Mouse (Mus musculus) hindbrain, embryonic 15.5 days (tissue): ENCODE measurements around the gene Fam169b. TPM values are rescaled to one million over a fixed set of nuclear protein-coding genes. Genes with fewer than 3 reads are reported as not detected.
"Not testable (repeated sequence)": the region's sequence is repeated elsewhere in the genome, so short reads cannot be mapped to it uniquely, and the experiment has no call there.

Experiments used
- ATAC-seq: fragments of 200-750 bp; cut with Nextera tagmentation; 2 replicates; pipeline ENCODE4 v1.8.0; 2017; ENCODE audit warnings: low read depth, moderate number of reproducible peaks, moderate TSS enrichment; ENCODE audit not compliant: low FRiP score
- H3K27ac ChIP-seq: fragments of 300-500 bp; sonication (generic); replicated peaks from 2 replicates; pipeline ENCODE4 v1.5.1; 2015; ENCODE audit warnings: mild to moderate bottlenecking, inconsistent platforms
- H3K27me3 ChIP-seq: fragments of 300-500 bp; sonication (generic); 2 replicates; pipeline ENCODE4 v1.6.1; 2015; ENCODE audit warnings: control low read depth, inconsistent platforms
- H3K36me3 ChIP-seq: fragments of 300-500 bp; sonication (generic); 2 replicates; pipeline ENCODE4 v1.6.1; 2015; ENCODE audit warnings: control low read depth, inconsistent platforms
- H3K4me1 ChIP-seq: fragments of 300-500 bp; sonication (generic); replicated peaks from 2 replicates; pipeline ENCODE4 v1.6.1; 2015; ENCODE audit warnings: control low read depth, inconsistent platforms
- H3K4me2 ChIP-seq: fragments of 300-500 bp; sonication (generic); 2 replicates; pipeline ENCODE4 v1.6.1; 2015; ENCODE audit warnings: moderate library complexity, mild to moderate bottlenecking, inconsistent platforms
- H3K4me3 ChIP-seq: fragments of 300-500 bp; sonication (generic); 2 replicates; pipeline ENCODE4 v1.5.1; 2015; ENCODE audit warnings: mild to moderate bottlenecking, inconsistent platforms
- H3K9ac ChIP-seq: fragments of 300-500 bp; sonication (generic); 2 replicates; pipeline ENCODE4 v1.6.1; 2015; ENCODE audit warnings: inconsistent platforms
- H3K9me3 ChIP-seq: fragments of 300-500 bp; sonication (generic); 2 replicates; pipeline ENCODE4 v1.6.1; 2016; ENCODE audit warnings: control low read depth, inconsistent platforms
- WGBS: fragments of 180-500 bp; shearing (Covaris S2); methylation state at CpG from one replicate; pipeline ENCODE4 v1.1.7; 2015; 5-methylcytosine and 5-hydroxymethylcytosine counted together
- polyA plus RNA-seq: library from polyadenylated mRNA; unstranded; fragments of >200 nt; fragmentation: Nextera tagmentation; extraction: Ambion mirVana; gene quantifications from 2 replicates; pipeline ENCODE4 v1.2.1, GENCODE M21; 2015

Gene Fam169b
- polyA plus RNA-seq, 1 experiment from 2014 or later: 0.12 TPM

GRCm38 (mm10) chr7:68278908-68279307 lies 5.3 kb downstream of the Fam169b start:
- H3K9ac ChIP-seq: no peak overlapping the region
- no peaks in the 10 kb centered on the region for H3K9me3 ChIP-seq
- no peak overlapping the region for H3K4me2 ChIP-seq
- no peak for ATAC-seq
- peaks cover 17% of the 10 kb centered on the region for H3K4me1 ChIP-seq
- no peaks in the 10 kb centered on the region for H3K36me3 ChIP-seq
- 76% methylated on average over 6 of the region's 6 CpGs for WGBS
- H3K27me3 ChIP-seq: peaks cover 9% of the 10 kb centered on the region; the same call in 1 of the 2 replicates
- no peak overlapping the region for H3K4me3 ChIP-seq
- H3K27ac ChIP-seq: no peak overlapping the region

- H3K4me1 ChIP-seq: peaks cover 17% of the 10 kb centered on the region
- no peak overlapping the region for H3K27ac ChIP-seq
- WGBS: 92% methylated on average over 7 of the region's 7 CpGs
- no peaks in the 10 kb centered on the region for H3K9me3 ChIP-seq
- H3K9ac ChIP-seq: no peak overlapping the region
- peaks cover 6% of the 10 kb centered on the region; the same call in 1 of the 2 replicates for H3K27me3 ChIP-seq
- no peak for ATAC-seq
- H3K36me3 ChIP-seq: no peaks in the 10 kb centered on the region
- no peak overlapping the region for H3K4me3 ChIP-seq
- H3K4me2 ChIP-seq: no peak overlapping the region
Observed at GRCm38 (mm10) chr7:68279481-68279880, 5.8 kb downstream of the Fam169b start.

- Histone ChIP-seq H3K36me3 (no peaks in the 10 kb centered on the region), H3K4me1 (peaks cover 17% of the 10 kb centered on the region), H3K9ac (no peak overlapping the region), H3K4me2 (no peak overlapping the region), H3K9me3 (no peaks in the 10 kb centered on the region), H3K27me3 (no peaks in the 10 kb centered on the region), H3K4me3 (no peak overlapping the region), H3K27ac (no peak overlapping the region)
- WGBS: 92% methylated on average over 19 of the region's 19 CpGs
- no peak for ATAC-seq
Observed at GRCm38 (mm10) chr7:68280352-68280869, 6.8 kb downstream of the Fam169b start.

- Histone ChIP-seq H3K36me3 (no peaks in the 10 kb centered on the region), H3K4me2 (no peak overlapping the region), H3K27me3 (no peaks in the 10 kb centered on the region), H3K4me1 (peaks cover 9% of the 10 kb centered on the region), H3K27ac (no peak overlapping the region), H3K9ac (no peak overlapping the region), H3K4me3 (no peak overlapping the region), H3K9me3 (no peaks in the 10 kb centered on the region)
- 74% methylated on average over 5 of the region's 5 CpGs for WGBS
- no peak for ATAC-seq
Observed at GRCm38 (mm10) chr7:68281341-68281740, 7.7 kb downstream of the Fam169b start.

- H3K27me3 ChIP-seq: no peaks in the 10 kb centered on the region
- H3K9me3 ChIP-seq: no peaks in the 10 kb centered on the region
- no peak overlapping the region for H3K4me2 ChIP-seq
- 89% methylated on average over 22 of the region's 22 CpGs for WGBS
- no peak for ATAC-seq
- peaks cover under 1% of the 10 kb centered on the region; the same call in 1 of the 2 replicates for H3K4me1 ChIP-seq
- no peaks in the 10 kb centered on the region for H3K36me3 ChIP-seq
- H3K27ac ChIP-seq: no peak overlapping the region
- H3K4me3 ChIP-seq: no peak overlapping the region
- H3K9ac ChIP-seq: no peak overlapping the region
Observed at GRCm38 (mm10) chr7:68282304-68283132, 8.9 kb downstream of the Fam169b start.

GRCm38 (mm10) chr7:68283133-68283520 lies 9.5 kb downstream of the Fam169b start:
- not testable (repeated sequence) for H3K4me1 ChIP-seq, H3K4me3 ChIP-seq, H3K9me3 ChIP-seq, H3K4me2 ChIP-seq, H3K27ac ChIP-seq, H3K27me3 ChIP-seq, H3K36me3 ChIP-seq, ATAC-seq, H3K9ac ChIP-seq
- 89% methylated on average over 4 of the region's 4 CpGs for WGBS

- no peak overlapping the region for H3K4me2 ChIP-seq
- WGBS: 92% methylated on average over 7 of the region's 7 CpGs
- no peak for ATAC-seq
Observed at GRCm38 (mm10) chr7:68283776-68284175, 10.1 kb downstream of the Fam169b start.

GRCm38 (mm10) chr7:68285851-68286298 lies 12.2 kb downstream of the Fam169b start:
- 80% methylated on average over 8 of the region's 8 CpGs for WGBS

More at GRCm38 (mm10) chr7:68283776-68284175, 10.1 kb downstream of the Fam169b start:
- Histone ChIP-seq H3K4me1 (no peaks in the 10 kb centered on the region), H3K9me3 (no peaks in the 10 kb centered on the region), H3K9ac (no peak overlapping the region), H3K4me3 (no peak overlapping the region), H3K36me3 (no peaks in the 10 kb centered on the region), H3K27me3 (no peaks in the 10 kb centered on the region), H3K27ac (no peak overlapping the region)

GRCm38 (mm10) chr7:68286526-68287481 lies 13.2 kb downstream of the Fam169b start:
- no peaks in the 10 kb centered on the region for H3K27me3 ChIP-seq
- no peak overlapping the region for H3K4me3 ChIP-seq
- no peaks in the 10 kb centered on the region for H3K36me3 ChIP-seq
- H3K4me1 ChIP-seq: no peaks in the 10 kb centered on the region
- no peak overlapping the region for H3K9ac ChIP-seq
- no peak for ATAC-seq
- no peak overlapping the region for H3K4me2 ChIP-seq
- no peaks in the 10 kb centered on the region for H3K9me3 ChIP-seq
- no peak overlapping the region for H3K27ac ChIP-seq
- WGBS: 91% methylated on average over 24 of the region's 24 CpGs

More at GRCm38 (mm10) chr7:68285851-68286298, 12.2 kb downstream of the Fam169b start:
- H3K9ac ChIP-seq: no peak overlapping the region
- H3K36me3 ChIP-seq: no peaks in the 10 kb centered on the region
- H3K4me1 ChIP-seq: no peaks in the 10 kb centered on the region
- no peak for ATAC-seq
- no peak overlapping the region for H3K4me3 ChIP-seq
- no peak overlapping the region for H3K27ac ChIP-seq
- H3K27me3 ChIP-seq: no peaks in the 10 kb centered on the region
- no peak overlapping the region for H3K4me2 ChIP-seq
- no peaks in the 10 kb centered on the region for H3K9me3 ChIP-seq

- no peak for ATAC-seq
- Histone ChIP-seq H3K27me3 (no peaks in the 10 kb centered on the region), H3K9me3 (no peaks in the 10 kb centered on the region), H3K4me2 (no peak overlapping the region), H3K27ac (no peak overlapping the region), H3K4me1 (no peaks in the 10 kb centered on the region), H3K36me3 (no peaks in the 10 kb centered on the region), H3K9ac (no peak overlapping the region), H3K4me3 (no peak overlapping the region)
- 79% methylated on average over 2 of the region's 2 CpGs for whole genome bisulfite sequencing
Observed at GRCm38 (mm10) chr7:68287582-68287981, 13.9 kb downstream of the Fam169b start.

GRCm38 (mm10) chr7:68288000-68288399 lies 14.4 kb downstream of the Fam169b start:
- WGBS: 96% methylated on average over 4 of the region's 4 CpGs
- not testable (repeated sequence) for H3K4me1 ChIP-seq, H3K27ac ChIP-seq, ATAC-seq, H3K9me3 ChIP-seq, H3K4me2 ChIP-seq, H3K4me3 ChIP-seq, H3K9ac ChIP-seq, H3K27me3 ChIP-seq, H3K36me3 ChIP-seq

GRCm38 (mm10) chr7:68289081-68289480 lies 15.4 kb downstream of the Fam169b start:
- Histone ChIP-seq H3K9ac (no peak overlapping the region), H3K27ac (no peak overlapping the region), H3K4me2 (no peak overlapping the region), H3K4me1 (no peaks in the 10 kb centered on the region), H3K27me3 (no peaks in the 10 kb centered on the region), H3K9me3 (no peaks in the 10 kb centered on the region), H3K36me3 (no peaks in the 10 kb centered on the region), H3K4me3 (no peak overlapping the region)
- 96% methylated on average over 8 of the region's 8 CpGs for WGBS
- ATAC-seq: no peak
